Mouse (Mus musculus): ENCODE measurements around the gene G430095P16Rik. TPM values are rescaled to one million over a fixed set of nuclear protein-coding genes. Genes with fewer than 3 reads are reported as not detected.

Gene G430095P16Rik
- polyA plus RNA-seq, 1 experiment from 2014 or later: 0.76 TPM

GRCm38 (mm10) chr8:84700941-84701911 lies 21.6 kb upstream of the G430095P16Rik start, which contains the start of gene Lyl1:
Lyl1 (plus strand) TSS chr8:84701457.
- ATAC-seq (ENCODE audit: low read depth): no peak
- Histone ChIP-seq H3K4me2 (ENCODE audit: low read depth, low read length) (no peak within 1 kb of the TSS), H3K27me3 (ENCODE audit: control insufficient read depth, insufficient read depth, low read length) (peaks cover 29% of the 10 kb centered on the region), H3K4me1 (ENCODE audit: control insufficient read depth, insufficient read depth, low read length) (0 out of 2 replicates have a peak, but pooled peaks cover 4% of the 10 kb centered on the region), H3K9ac (replicated peaks; ENCODE audit: low read depth, low read length) (no peak within 1 kb of the TSS), H3K36me3 (ENCODE audit: control insufficient read depth, insufficient read depth, low read length) (peaks cover 26% of the 10 kb centered on the region), H3K9me3 (ENCODE audit: control insufficient read depth, low read length) (no peaks in the 10 kb centered on the region), H3K27ac (ENCODE audit: low read depth, low read length) (no peak within 1 kb of the TSS), H3K4me3 (ENCODE audit: low read depth, low read length) (no peak within 1 kb of the TSS)
- WGBS: 13% methylated on average over 33 of the region's 34 CpGs

GRCm38 (mm10) chr8:84702561-84702960 lies 20.2 kb upstream of the G430095P16Rik start:
- WGBS: 73% methylated on average over 9 of the region's 9 CpGs
- no peak overlapping the region for H3K9ac ChIP-seq (replicated peaks; ENCODE audit: low read depth, low read length)
- H3K9me3 ChIP-seq (ENCODE audit: control insufficient read depth, low read length): no peaks in the 10 kb centered on the region
- peaks cover 13% of the 10 kb centered on the region; the same call in 1 of the 2 replicates for H3K36me3 ChIP-seq (ENCODE audit: control insufficient read depth, insufficient read depth, low read length)
- no peak overlapping the region for H3K4me3 ChIP-seq (ENCODE audit: low read depth, low read length)
- peaks cover 29% of the 10 kb centered on the region for H3K27me3 ChIP-seq (ENCODE audit: control insufficient read depth, insufficient read depth, low read length)
- peaks cover 16% of the 10 kb centered on the region for H3K4me1 ChIP-seq (ENCODE audit: control insufficient read depth, insufficient read depth, low read length)
- H3K4me2 ChIP-seq (ENCODE audit: low read depth, low read length): no peak overlapping the region
- H3K27ac ChIP-seq (ENCODE audit: low read depth, low read length): no peak overlapping the region
- no peak for ATAC-seq (ENCODE audit: low read depth)

GRCm38 (mm10) chr8:84702963-84703465 lies 19.8 kb upstream of the G430095P16Rik start:
- Histone ChIP-seq H3K27ac (ENCODE audit: low read depth, low read length) (no peak overlapping the region), H3K4me3 (ENCODE audit: low read depth, low read length) (no peak overlapping the region), H3K9ac (replicated peaks; ENCODE audit: low read depth, low read length) (no peak overlapping the region), H3K36me3 (ENCODE audit: control insufficient read depth, insufficient read depth, low read length) (peaks cover 11% of the 10 kb centered on the region; the same call in 1 of the 2 replicates), H3K9me3 (ENCODE audit: control insufficient read depth, low read length) (no peaks in the 10 kb centered on the region), H3K4me1 (ENCODE audit: control insufficient read depth, insufficient read depth, low read length) (peaks cover 19% of the 10 kb centered on the region), H3K4me2 (ENCODE audit: low read depth, low read length) (no peak overlapping the region), H3K27me3 (ENCODE audit: control insufficient read depth, insufficient read depth, low read length) (peaks cover 31% of the 10 kb centered on the region)
- whole genome bisulfite sequencing: 74% methylated on average over 6 of the region's 6 CpGs
- no peak for ATAC-seq (ENCODE audit: low read depth)

- peak overlapping the region; percentile 50; the same call in 1 of the 2 replicates for H3K27ac ChIP-seq (ENCODE audit: low read depth, low read length)
- 9% methylated on average over 38 of the region's 38 CpGs for WGBS
- no peaks in the 10 kb centered on the region for H3K9me3 ChIP-seq (ENCODE audit: control insufficient read depth, low read length)
- peaks cover 19% of the 10 kb centered on the region for H3K4me1 ChIP-seq (ENCODE audit: control insufficient read depth, insufficient read depth, low read length)
- peak overlapping the region; percentile 25; the same call in 1 of the 2 replicates for H3K9ac ChIP-seq (replicated peaks; ENCODE audit: low read depth, low read length)
- peaks cover 31% of the 10 kb centered on the region for H3K27me3 ChIP-seq (ENCODE audit: control insufficient read depth, insufficient read depth, low read length)
- H3K4me2 ChIP-seq (ENCODE audit: low read depth, low read length): peak overlapping the region; percentile 20; the same call in 1 of the 2 replicates
- ATAC-seq (ENCODE audit: low read depth): no peak
- no peak overlapping the region for H3K4me3 ChIP-seq (ENCODE audit: low read depth, low read length)
- H3K36me3 ChIP-seq (ENCODE audit: control insufficient read depth, insufficient read depth, low read length): 0 out of 2 replicates have a peak, but pooled peaks cover 6% of the 10 kb centered on the region
Measured at GRCm38 (mm10) chr8:84703466-84704249, 19.1 kb upstream of the G430095P16Rik start.

GRCm38 (mm10) chr8:84704356-84704755 lies 18.5 kb upstream of the G430095P16Rik start:
- Histone ChIP-seq H3K9me3 (ENCODE audit: control insufficient read depth, low read length) (no peaks in the 10 kb centered on the region), H3K27ac (ENCODE audit: low read depth, low read length) (peak overlapping the region; percentile 50; the same call in 1 of the 2 replicates), H3K4me2 (ENCODE audit: low read depth, low read length) (peak overlapping the region; percentile 20; the same call in 1 of the 2 replicates), H3K27me3 (ENCODE audit: control insufficient read depth, insufficient read depth, low read length) (peaks cover 31% of the 10 kb centered on the region), H3K9ac (replicated peaks; ENCODE audit: low read depth, low read length) (0 out of 2 replicates have a peak overlapping the region, but pooled peaks have one; percentile 25), H3K4me3 (ENCODE audit: low read depth, low read length) (no peak overlapping the region), H3K4me1 (ENCODE audit: control insufficient read depth, insufficient read depth, low read length) (peaks cover 19% of the 10 kb centered on the region), H3K36me3 (ENCODE audit: control insufficient read depth, insufficient read depth, low read length) (0 out of 2 replicates have a peak, but pooled peaks cover under 1% of the 10 kb centered on the region)
- ATAC-seq (ENCODE audit: low read depth): no peak
- 3% methylated on average over 16 of the region's 16 CpGs for WGBS

GRCm38 (mm10) chr8:84704867-84705831 lies 17.7 kb upstream of the G430095P16Rik start:
- peak overlapping the region; percentile 77 for H3K27ac ChIP-seq (ENCODE audit: low read depth, low read length)
- no peaks in the 10 kb centered on the region for H3K9me3 ChIP-seq (ENCODE audit: control insufficient read depth, low read length)
- peak overlapping the region; percentile 17; the same call in 1 of the 2 replicates for H3K4me3 ChIP-seq (ENCODE audit: low read depth, low read length)
- H3K4me2 ChIP-seq (ENCODE audit: low read depth, low read length): peak overlapping the region; percentile 40
- peaks cover 31% of the 10 kb centered on the region for H3K27me3 ChIP-seq (ENCODE audit: control insufficient read depth, insufficient read depth, low read length)
- WGBS: under 1% methylated on average over 59 of the region's 61 CpGs
- peaks cover 26% of the 10 kb centered on the region for H3K4me1 ChIP-seq (ENCODE audit: control insufficient read depth, insufficient read depth, low read length)
- H3K36me3 ChIP-seq (ENCODE audit: control insufficient read depth, insufficient read depth, low read length): no peaks in the 10 kb centered on the region
- ATAC-seq (ENCODE audit: low read depth): no peak
- H3K9ac ChIP-seq (replicated peaks; ENCODE audit: low read depth, low read length): 0 out of 2 replicates have a peak overlapping the region, but pooled peaks have one; percentile 37

GRCm38 (mm10) chr8:84705960-84706359 lies 16.8 kb upstream of the G430095P16Rik start:
- Histone ChIP-seq H3K27ac (ENCODE audit: low read depth, low read length) (peak overlapping the region; percentile 77), H3K4me3 (ENCODE audit: low read depth, low read length) (peak overlapping the region; percentile 17; the same call in 1 of the 2 replicates), H3K4me1 (ENCODE audit: control insufficient read depth, insufficient read depth, low read length) (peaks cover 27% of the 10 kb centered on the region), H3K9ac (replicated peaks; ENCODE audit: low read depth, low read length) (0 out of 2 replicates have a peak overlapping the region, but pooled peaks have one; percentile 37), H3K9me3 (ENCODE audit: control insufficient read depth, low read length) (no peaks in the 10 kb centered on the region), H3K36me3 (ENCODE audit: control insufficient read depth, insufficient read depth, low read length) (no peaks in the 10 kb centered on the region), H3K4me2 (ENCODE audit: low read depth, low read length) (peak overlapping the region; percentile 40; the same call in 1 of the 2 replicates), H3K27me3 (ENCODE audit: control insufficient read depth, insufficient read depth, low read length) (peaks cover 31% of the 10 kb centered on the region)
- ATAC-seq (ENCODE audit: low read depth): no peak
- 2% methylated on average over 12 of the region's 12 CpGs for WGBS
